Mouse (Mus musculus): ENCODE measurements around the gene Extl1.

The Extl1 gene

GRCm38 (mm10) chr4:134391636-134392035, 8.0 kb upstream of the Extl1 start:
- no peak for DNase-seq (ENCODE audit: low read depth, low spot score)

- DNase-seq (ENCODE audit: low read depth, low spot score), result no peak
Observed at GRCm38 (mm10) chr4:134388397-134388796, 4.7 kb upstream of the Extl1 start.

- no peak for DNase-seq (ENCODE audit: low read depth, low spot score)
Observed at GRCm38 (mm10) chr4:134387268-134387667, 3.6 kb upstream of the Extl1 start.

- no peak for DNase-seq (ENCODE audit: low read depth, low spot score)
Observed at GRCm38 (mm10) chr4:134379510-134379909, 4.1 kb downstream of the Extl1 start.

GRCm38 (mm10) chr4:134378089-134378615, 5.5 kb downstream of the Extl1 start:
- no peak for DNase-seq (ENCODE audit: low read depth, low spot score)

- DNase-seq (ENCODE audit: low read depth, low spot score), result no peak
Observed at GRCm38 (mm10) chr4:134374306-134374705, 9.3 kb downstream of the Extl1 start.

- no peak for DNase-seq (ENCODE audit: low read depth, low spot score)
Observed at GRCm38 (mm10) chr4:134373295-134373694, 10.4 kb downstream of the Extl1 start.

GRCm38 (mm10) chr4:134372294-134372747, 11.3 kb downstream of the Extl1 start:
- DNase-seq (ENCODE audit: low read depth, low spot score), result peak; percentile 57

- no peak for DNase-seq (ENCODE audit: low read depth, low spot score)
Observed at GRCm38 (mm10) chr4:134371316-134371855, 12.3 kb downstream of the Extl1 start.

- no peak for DNase-seq (ENCODE audit: low read depth, low spot score)
Observed at GRCm38 (mm10) chr4:134370649-134371221, 12.9 kb downstream of the Extl1 start.

GRCm38 (mm10) chr4:134365280-134365679, 18.4 kb downstream of the Extl1 start:
- no peak for DNase-seq (ENCODE audit: low read depth, low spot score)

- no peak for DNase-seq (ENCODE audit: low read depth, low spot score)
Observed at GRCm38 (mm10) chr4:134362586-134362985, 21.1 kb downstream of the Extl1 start.

- no peak for DNase-seq (ENCODE audit: low read depth, low spot score)
Observed at GRCm38 (mm10) chr4:134362124-134362523, 21.5 kb downstream of the Extl1 start.

- no peak for DNase-seq (ENCODE audit: low read depth, low spot score)
Observed at GRCm38 (mm10) chr4:134361215-134361614, 22.4 kb downstream of the Extl1 start.

GRCm38 (mm10) chr4:134359649-134360048, 24.0 kb downstream of the Extl1 start:
- no peak for DNase-seq (ENCODE audit: low read depth, low spot score)

GRCm38 (mm10) chr4:134357461-134357771, 26.2 kb downstream of the Extl1 start:
- no peak for DNase-seq (ENCODE audit: low read depth, low spot score)

- peak; percentile 45 for DNase-seq (ENCODE audit: low read depth, low spot score)
Observed at GRCm38 (mm10) chr4:134356591-134357460, 26.8 kb downstream of the Extl1 start.

- DNase-seq (ENCODE audit: low read depth, low spot score), result no peak
Observed at GRCm38 (mm10) chr4:134355841-134356452, 27.7 kb downstream of the Extl1 start.

- no peak for DNase-seq (ENCODE audit: low read depth, low spot score)
Observed at GRCm38 (mm10) chr4:134353527-134354409, 29.9 kb downstream of the Extl1 start.

- no peak for DNase-seq (ENCODE audit: low read depth, low spot score)
Observed at GRCm38 (mm10) chr4:134352929-134353328, 30.7 kb downstream of the Extl1 start.

GRCm38 (mm10) chr4:134352261-134352707, 31.4 kb downstream of the Extl1 start:
- DNase-seq (ENCODE audit: low read depth, low spot score), result no peak

Data from brain, embryonic 18.5 days (tissue).